Mouse (Mus musculus): ENCODE measurements at regions not wholly inside any gene's neighbourhood (a gene's known extent, or its start where the extent isn't known, plus 50 kb on each side); places are given as distances from the start of the nearest gene placed in this dataset.
A peak's percentile ranks its signal among the peaks of the same experiment; 100 is the strongest.

GRCm38 (mm10) chr2:21059618-21060346 is 91.1 kb upstream of the Arhgap21 start:
- ATAC-seq (ENCODE audit: insufficient number of reproducible peaks, low FRiP score, low TSS enrichment, low read depth), result no peak
- WGBS, result 27% methylated on average over 3 of the region's 3 CpGs
- H3K9ac ChIP-seq, result no peak overlapping the region

GRCm38 (mm10) chr2:21058940-21059339 is 90.3 kb upstream of the Arhgap21 start:
- WGBS, result 91% methylated on average over 3 of the region's 3 CpGs
- Histone ChIP-seq H3K36me3 (no peaks in the 10 kb centered on the region), H3K4me2 (replicated peaks) (no peak overlapping the region), H3K9me3 (replicated peaks) (no peaks in the 10 kb centered on the region), H3K27me3 (no peaks in the 10 kb centered on the region), H3K9ac (no peak overlapping the region), H3K4me1 (no peaks in the 10 kb centered on the region), H3K4me3 (replicated peaks) (no peak overlapping the region), H3K27ac (replicated peaks) (no peak overlapping the region)
- no peak for ATAC-seq (ENCODE audit: insufficient number of reproducible peaks, low FRiP score, low TSS enrichment, low read depth)

More at GRCm38 (mm10) chr2:21059618-21060346, 91.1 kb upstream of the Arhgap21 start:
- Histone ChIP-seq H3K27ac (replicated peaks) (no peak overlapping the region), H3K4me3 (replicated peaks) (no peak overlapping the region), H3K27me3 (no peaks in the 10 kb centered on the region), H3K4me2 (replicated peaks) (no peak overlapping the region), H3K9me3 (replicated peaks) (no peaks in the 10 kb centered on the region), H3K4me1 (no peaks in the 10 kb centered on the region), H3K36me3 (no peaks in the 10 kb centered on the region)

- Histone ChIP-seq H3K9me3 (replicated peaks) (no peaks in the 10 kb centered on the region), H3K4me1 (no peaks in the 10 kb centered on the region), H3K4me2 (replicated peaks) (no peak overlapping the region), H3K4me3 (replicated peaks) (no peak overlapping the region), H3K27me3 (no peaks in the 10 kb centered on the region), H3K36me3 (no peaks in the 10 kb centered on the region), H3K27ac (replicated peaks) (no peak overlapping the region), H3K9ac (no peak overlapping the region)
- WGBS, result 54% methylated on average over 5 of the region's 5 CpGs
- peak; percentile 54 for ATAC-seq (ENCODE audit: insufficient number of reproducible peaks, low FRiP score, low TSS enrichment, low read depth)
These were observed 87.9 kb upstream of the Arhgap21 start for GRCm38 (mm10) chr2:21056450-21057210.

GRCm38 (mm10) chr2:21055416-21055815 is 86.7 kb upstream of the Arhgap21 start:
- no peak for ATAC-seq (ENCODE audit: insufficient number of reproducible peaks, low FRiP score, low TSS enrichment, low read depth)
- H3K27ac ChIP-seq (replicated peaks), result no peak overlapping the region
- no peak overlapping the region for H3K9ac ChIP-seq

DNA sequence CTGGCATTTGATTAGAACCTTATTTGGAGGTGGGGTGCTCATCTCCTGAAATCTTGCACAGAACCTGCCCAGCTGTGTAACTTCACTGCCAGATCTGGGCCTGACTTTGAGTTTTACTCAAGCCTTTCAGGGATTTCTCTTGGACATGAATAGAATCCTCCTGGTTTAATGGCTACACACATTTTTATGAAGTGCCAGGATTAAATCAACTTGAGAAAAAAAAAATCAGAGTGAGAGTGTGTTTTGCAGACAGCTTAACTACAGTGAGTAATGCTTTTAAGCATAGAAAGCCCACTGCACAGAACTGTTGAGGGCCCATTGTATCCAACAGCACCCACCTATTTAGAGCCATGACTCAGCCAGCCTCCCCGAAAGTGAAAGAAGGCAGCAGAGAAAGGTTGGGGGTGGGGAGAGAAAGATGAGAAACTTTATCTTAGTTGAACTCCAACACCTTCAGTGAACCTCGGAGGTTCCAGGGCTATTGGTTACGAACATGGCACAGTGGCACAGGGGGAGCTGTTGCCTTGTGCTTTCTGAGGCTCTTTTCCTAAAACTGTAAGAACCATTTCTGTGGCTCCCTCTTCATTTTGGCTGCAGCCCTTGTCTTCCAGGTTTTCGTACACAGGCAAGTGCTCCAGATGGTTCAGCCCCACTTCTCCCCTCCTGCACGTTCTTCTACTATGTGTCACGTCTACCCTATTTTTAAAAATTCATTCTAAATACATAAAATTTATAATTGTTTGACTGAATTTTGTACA is 85.8 kb upstream of the Arhgap21 start:
- Histone ChIP-seq H3K36me3 (no peaks in the 10 kb centered on the region), H3K9ac (no peak overlapping the region), H3K27me3 (no peaks in the 10 kb centered on the region), H3K4me1 (no peaks in the 10 kb centered on the region), H3K9me3 (replicated peaks) (no peaks in the 10 kb centered on the region), H3K4me3 (replicated peaks) (no peak overlapping the region), H3K4me2 (replicated peaks) (no peak overlapping the region), H3K27ac (replicated peaks) (no peak overlapping the region)
- 72% methylated on average over 6 of the region's 6 CpGs for WGBS
- ATAC-seq (ENCODE audit: insufficient number of reproducible peaks, low FRiP score, low TSS enrichment, low read depth), result no peak

More at GRCm38 (mm10) chr2:21055416-21055815, 86.7 kb upstream of the Arhgap21 start:
- no peak overlapping the region for H3K4me2 ChIP-seq (replicated peaks)
- H3K4me1 ChIP-seq, result no peaks in the 10 kb centered on the region
- no peaks in the 10 kb centered on the region for H3K36me3 ChIP-seq
- no peak overlapping the region for H3K4me3 ChIP-seq (replicated peaks)
- 87% methylated on average over 3 of the region's 3 CpGs for WGBS
- no peaks in the 10 kb centered on the region for H3K27me3 ChIP-seq
- H3K9me3 ChIP-seq (replicated peaks), result no peaks in the 10 kb centered on the region

- no peak for ATAC-seq (ENCODE audit: insufficient number of reproducible peaks, low FRiP score, low TSS enrichment, low read depth)
- no peak overlapping the region for H3K4me3 ChIP-seq (replicated peaks)
- no peaks in the 10 kb centered on the region for H3K27me3 ChIP-seq
- H3K27ac ChIP-seq (replicated peaks), result no peak overlapping the region
- no peaks in the 10 kb centered on the region for H3K9me3 ChIP-seq (replicated peaks)
- 76% methylated on average over 5 of the region's 5 CpGs for WGBS
- no peaks in the 10 kb centered on the region for H3K4me1 ChIP-seq
- H3K9ac ChIP-seq, result no peak overlapping the region
- no peak overlapping the region for H3K4me2 ChIP-seq (replicated peaks)
- H3K36me3 ChIP-seq, result no peaks in the 10 kb centered on the region
These were observed 84.9 kb upstream of the Arhgap21 start for GRCm38 (mm10) chr2:21053596-21053995.

DNA sequence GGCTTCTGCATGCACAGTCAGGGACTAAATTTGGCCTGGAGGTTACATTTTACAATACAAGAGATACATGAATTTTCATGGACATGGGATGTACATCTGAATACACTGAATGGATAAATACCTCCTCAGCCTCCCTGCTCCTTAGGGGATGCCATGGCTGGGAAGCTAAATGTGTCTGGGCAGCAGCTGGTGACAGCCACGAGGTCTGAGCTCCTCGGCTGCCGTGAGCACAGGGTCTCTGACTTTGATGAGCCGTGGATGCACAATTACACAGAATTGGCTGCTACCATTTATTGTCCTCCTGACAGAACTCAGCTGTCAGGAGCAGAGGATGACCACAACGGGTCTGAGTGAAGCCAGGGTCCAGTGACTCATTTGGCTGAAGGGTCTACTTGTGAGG is 80.3 kb upstream of the Arhgap21 start:
- Histone ChIP-seq H3K4me2 (replicated peaks) (no peak overlapping the region), H3K27ac (replicated peaks) (no peak overlapping the region), H3K9me3 (replicated peaks) (no peaks in the 10 kb centered on the region), H3K36me3 (no peaks in the 10 kb centered on the region), H3K4me1 (no peaks in the 10 kb centered on the region), H3K27me3 (no peaks in the 10 kb centered on the region), H3K4me3 (replicated peaks) (no peak overlapping the region), H3K9ac (no peak overlapping the region)
- whole genome bisulfite sequencing, result 65% methylated on average over 5 of the region's 5 CpGs
- no peak for ATAC-seq (ENCODE audit: insufficient number of reproducible peaks, low FRiP score, low TSS enrichment, low read depth)

GRCm38 (mm10) chr2:21048226-21048625 is 79.5 kb upstream of the Arhgap21 start:
- Histone ChIP-seq H3K4me2 (replicated peaks) (no peak overlapping the region), H3K27me3 (no peaks in the 10 kb centered on the region), H3K4me3 (replicated peaks) (no peak overlapping the region), H3K4me1 (no peaks in the 10 kb centered on the region), H3K9me3 (replicated peaks) (no peaks in the 10 kb centered on the region), H3K9ac (no peak overlapping the region), H3K36me3 (no peaks in the 10 kb centered on the region), H3K27ac (replicated peaks) (no peak overlapping the region)
- 84% methylated on average over 6 of the region's 6 CpGs for WGBS
- ATAC-seq (ENCODE audit: insufficient number of reproducible peaks, low FRiP score, low TSS enrichment, low read depth), result no peak

DNA sequence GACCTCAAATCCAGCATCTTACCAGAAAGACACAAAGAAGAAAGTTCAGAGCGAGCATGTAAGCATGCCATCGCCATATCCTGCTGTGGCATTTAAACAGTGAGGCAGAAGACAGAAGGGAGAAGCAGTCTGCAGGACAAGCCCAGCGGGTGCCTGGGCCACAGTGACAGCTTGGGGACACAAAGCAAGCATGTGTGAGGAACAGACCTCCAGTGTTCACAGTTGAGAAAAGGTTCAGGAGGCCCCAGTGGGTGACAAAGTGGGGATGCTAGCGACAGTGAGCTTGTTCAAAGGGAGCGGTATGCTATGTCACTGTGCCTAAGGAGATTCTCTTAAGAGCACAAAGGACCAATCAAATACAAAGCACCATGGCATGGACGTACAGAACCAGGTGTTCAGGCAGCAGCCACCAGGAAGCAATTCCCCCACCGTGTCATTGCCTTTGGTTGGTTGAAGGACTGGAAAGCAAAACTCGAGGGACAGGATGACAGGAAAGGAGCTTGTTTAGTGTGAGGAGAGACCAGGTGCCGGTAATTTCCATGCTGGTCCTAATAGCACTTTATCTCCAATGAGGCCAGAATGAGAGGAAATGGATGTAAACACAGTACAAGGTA is 77.9 kb upstream of the Arhgap21 start:
- H3K27me3 ChIP-seq, result no peaks in the 10 kb centered on the region
- ATAC-seq (ENCODE audit: insufficient number of reproducible peaks, low FRiP score, low TSS enrichment, low read depth), result no peak
- H3K4me2 ChIP-seq (replicated peaks), result no peak overlapping the region
- H3K9ac ChIP-seq, result no peak overlapping the region
- no peak overlapping the region for H3K27ac ChIP-seq (replicated peaks)
- no peak overlapping the region for H3K4me3 ChIP-seq (replicated peaks)
- H3K4me1 ChIP-seq, result no peaks in the 10 kb centered on the region
- H3K36me3 ChIP-seq, result no peaks in the 10 kb centered on the region
- 43% methylated on average over 9 of the region's 9 CpGs for WGBS
- H3K9me3 ChIP-seq (replicated peaks), result no peaks in the 10 kb centered on the region

DNA sequence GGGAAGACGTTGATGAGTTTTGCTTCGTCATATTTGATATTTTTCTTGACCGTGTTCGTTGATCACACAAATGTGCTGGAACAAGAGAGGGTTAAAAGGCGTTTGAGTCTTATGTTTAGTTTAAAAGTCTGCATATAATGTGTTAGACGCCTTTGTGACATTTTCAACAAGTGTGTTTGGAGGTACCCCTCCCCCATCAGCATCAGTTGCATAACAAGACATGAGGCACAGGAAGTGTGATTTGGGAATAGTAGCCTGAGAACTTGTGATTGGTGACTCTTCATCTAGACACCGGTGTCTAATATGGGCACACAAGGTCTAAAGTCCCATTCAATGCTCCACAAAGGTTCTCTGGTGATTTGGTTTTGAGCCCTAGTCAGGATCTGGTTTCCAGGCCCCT is 76.1 kb upstream of the Arhgap21 start:
- H3K4me1 ChIP-seq, result no peaks in the 10 kb centered on the region
- no peaks in the 10 kb centered on the region for H3K36me3 ChIP-seq
- no peak overlapping the region for H3K27ac ChIP-seq (replicated peaks)
- H3K4me2 ChIP-seq (replicated peaks), result no peak overlapping the region
- H3K27me3 ChIP-seq, result no peaks in the 10 kb centered on the region
- H3K9me3 ChIP-seq (replicated peaks), result no peaks in the 10 kb centered on the region
- H3K4me3 ChIP-seq (replicated peaks), result no peak overlapping the region
- no peak overlapping the region for H3K9ac ChIP-seq
- ATAC-seq (ENCODE audit: insufficient number of reproducible peaks, low FRiP score, low TSS enrichment, low read depth), result no peak
- WGBS, result 87% methylated on average over 7 of the region's 7 CpGs

DNA sequence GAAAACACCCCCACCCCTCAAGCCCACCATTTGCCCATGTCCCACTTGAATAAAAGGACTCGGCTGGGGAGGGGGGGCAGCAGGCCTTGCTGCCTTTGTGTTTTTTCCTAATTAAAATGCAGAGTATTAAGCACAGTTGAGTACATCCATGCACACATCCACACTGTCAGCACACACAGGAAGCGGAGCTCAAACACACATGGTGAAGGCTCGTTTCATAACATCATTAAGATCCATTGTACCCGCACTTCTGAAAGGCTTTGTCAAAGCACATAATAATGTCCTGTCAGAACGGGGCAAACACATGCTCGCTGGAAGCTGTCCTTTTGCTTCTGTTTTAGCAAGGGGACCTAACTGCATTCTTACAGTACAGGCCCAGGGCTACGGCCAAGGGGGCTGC is 75.3 kb upstream of the Arhgap21 start:
- Histone ChIP-seq H3K4me1 (no peaks in the 10 kb centered on the region), H3K9me3 (replicated peaks) (no peaks in the 10 kb centered on the region), H3K4me2 (replicated peaks) (no peak overlapping the region), H3K9ac (no peak overlapping the region), H3K27me3 (no peaks in the 10 kb centered on the region), H3K36me3 (no peaks in the 10 kb centered on the region), H3K4me3 (replicated peaks) (no peak overlapping the region), H3K27ac (replicated peaks) (no peak overlapping the region)
- no peak for ATAC-seq (ENCODE audit: insufficient number of reproducible peaks, low FRiP score, low TSS enrichment, low read depth)
- 57% methylated on average over 7 of the region's 7 CpGs for WGBS

Measured in embryonic facial prominence, embryonic 15.5 days (tissue).